Mouse (Mus musculus) kidney, adult 8-10 months (tissue): ENCODE results near the gene Zfand2a.

Source experiments
- DNase-seq, 2 experiments: peaks; one replicate each; pipeline ENCODE4 v3.0.0; 2022

Gene Zfand2a

GRCm38 (mm10) chr5:139464874-139465273, 19.5 kb downstream of the Zfand2a start:
- DNase-seq, result no peak

DNA sequence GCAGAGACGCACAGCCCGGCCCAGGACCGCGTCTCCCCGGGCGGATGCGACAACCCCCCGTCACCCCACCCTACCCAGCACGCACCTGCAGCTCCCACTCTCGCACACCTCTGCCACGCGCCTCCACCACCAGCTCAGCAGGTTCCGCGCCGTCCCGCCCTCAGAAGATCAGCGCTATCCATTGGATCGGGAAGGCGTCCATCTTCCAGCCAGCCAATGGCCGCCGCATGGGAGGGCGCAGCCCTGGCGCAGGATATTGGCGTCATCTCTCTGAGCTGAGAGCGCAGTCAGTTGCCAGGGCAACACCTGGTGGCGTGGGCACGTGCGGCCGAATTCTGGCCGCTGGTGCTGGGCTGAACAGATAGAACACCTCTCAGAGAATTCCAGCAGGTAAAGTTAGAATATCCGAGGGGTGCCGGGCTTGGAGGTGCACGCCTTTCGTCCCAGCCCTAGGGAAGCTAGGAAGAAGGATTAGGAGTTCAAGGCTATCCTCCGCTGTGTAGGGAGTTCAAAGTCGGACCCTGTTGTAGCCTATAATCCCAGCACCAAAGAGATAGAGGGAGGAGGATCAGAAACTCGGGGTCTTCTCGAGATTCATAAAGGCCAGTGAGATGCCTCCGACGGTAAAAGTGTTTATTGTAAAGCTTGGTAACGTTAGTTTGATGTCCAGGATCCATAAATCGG, 23.8 kb downstream of the Zfand2a start, which contains the start of gene 3110082I17Rik:
TSS of gene 3110082I17Rik (minus strand) at position 144 of the 684 bp plus-strand sequence.
- peak; percentile 97 to 99 for DNase-seq

DNA sequence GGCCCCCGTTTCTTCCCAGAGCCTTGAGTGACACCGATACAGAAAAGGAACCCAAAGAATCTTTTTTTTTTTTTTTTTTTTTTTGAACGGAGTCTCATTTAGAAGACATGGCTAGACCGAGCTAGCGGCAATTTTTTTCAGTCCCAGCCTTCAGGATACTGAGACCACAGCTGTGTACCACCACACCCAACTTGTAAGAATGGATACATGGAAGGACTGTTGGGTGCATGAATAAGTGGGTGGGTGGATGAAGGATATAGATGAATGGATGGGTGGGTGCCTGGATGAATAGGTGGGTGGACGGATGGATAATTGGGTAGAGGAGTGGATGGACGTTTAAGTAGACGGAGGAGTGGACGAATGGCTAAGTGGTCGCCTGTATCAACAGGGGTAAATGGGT, 24.4 kb downstream of the Zfand2a start:
- DNase-seq, result no peak

DNA sequence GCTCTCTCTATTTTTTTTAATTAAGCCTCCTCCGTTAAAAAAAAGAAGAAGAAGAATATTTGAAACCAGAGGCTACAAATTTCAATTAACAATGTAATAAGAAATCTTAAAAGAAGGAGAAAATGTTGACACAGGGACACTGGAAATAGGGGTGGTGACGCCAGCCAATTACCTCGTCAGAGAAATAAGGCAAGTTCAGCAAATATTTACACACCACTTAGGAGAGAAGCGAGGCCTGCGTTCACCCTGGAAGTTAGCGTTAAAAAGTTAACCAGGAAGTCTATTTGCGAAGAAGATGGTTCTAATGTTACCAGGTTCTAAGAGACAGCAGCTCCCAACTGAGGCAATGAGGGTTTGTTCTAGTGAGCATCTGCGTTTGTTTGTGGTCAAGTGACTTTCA, 27.1 kb downstream of the Zfand2a start:
- DNase-seq, result no peak

- DNase-seq, result no peak
Measured at GRCm38 (mm10) chr5:139455166-139455565, 29.2 kb downstream of the Zfand2a start.

DNA sequence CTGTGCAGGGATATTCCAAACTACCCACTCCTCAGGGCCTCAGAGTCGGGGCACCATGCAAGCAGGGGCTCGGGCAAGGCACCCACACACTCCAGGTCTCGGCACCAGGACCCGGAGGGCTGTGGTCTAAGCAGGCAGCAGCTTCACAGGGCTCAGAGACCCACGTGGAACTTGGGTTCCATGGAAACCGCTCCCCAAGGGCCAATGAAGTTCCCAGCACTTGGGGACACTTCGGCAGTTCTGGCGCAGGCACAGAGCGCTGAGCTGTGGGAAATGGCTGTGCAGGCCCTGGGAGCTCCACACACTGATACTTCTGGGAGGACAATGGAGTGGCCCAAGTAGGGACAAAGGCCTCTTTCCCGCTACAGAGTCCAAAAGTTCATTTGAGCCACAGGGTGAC, 31.3 kb downstream of the Zfand2a start:
- no peak for DNase-seq

- DNase-seq, result no peak
Measured at GRCm38 (mm10) chr5:139449926-139450325, 34.4 kb downstream of the Zfand2a start.

DNA sequence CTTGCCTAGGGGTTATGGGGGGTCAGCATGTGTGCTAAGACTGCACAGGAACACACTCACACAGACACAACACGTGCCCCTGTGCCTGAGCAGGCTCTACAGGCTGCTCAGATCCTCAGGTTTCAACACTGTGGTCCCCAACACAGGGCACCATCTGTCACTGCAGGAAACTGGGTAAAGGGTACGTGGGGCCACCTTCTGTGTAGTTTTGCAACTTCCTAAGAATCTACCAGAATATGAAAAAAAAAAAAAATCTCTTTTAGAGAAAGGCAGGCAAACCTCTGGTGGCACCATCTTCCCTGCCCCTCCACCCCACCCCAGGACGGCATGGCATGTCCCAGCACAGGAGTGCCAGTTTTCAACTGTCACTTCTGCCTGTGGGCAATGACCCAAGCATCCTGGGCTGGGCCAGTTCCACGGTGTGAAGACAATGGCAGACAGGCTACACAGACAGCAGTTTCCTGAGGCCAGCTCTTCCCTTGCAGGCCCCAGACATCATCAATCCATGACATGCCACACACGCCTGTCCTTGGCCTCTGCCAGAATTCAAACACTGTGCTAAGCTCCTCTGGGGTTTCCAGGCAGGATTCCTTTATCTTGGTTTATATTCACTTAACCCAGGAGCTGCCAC, 35.1 kb downstream of the Zfand2a start:
- no peak for DNase-seq

DNA sequence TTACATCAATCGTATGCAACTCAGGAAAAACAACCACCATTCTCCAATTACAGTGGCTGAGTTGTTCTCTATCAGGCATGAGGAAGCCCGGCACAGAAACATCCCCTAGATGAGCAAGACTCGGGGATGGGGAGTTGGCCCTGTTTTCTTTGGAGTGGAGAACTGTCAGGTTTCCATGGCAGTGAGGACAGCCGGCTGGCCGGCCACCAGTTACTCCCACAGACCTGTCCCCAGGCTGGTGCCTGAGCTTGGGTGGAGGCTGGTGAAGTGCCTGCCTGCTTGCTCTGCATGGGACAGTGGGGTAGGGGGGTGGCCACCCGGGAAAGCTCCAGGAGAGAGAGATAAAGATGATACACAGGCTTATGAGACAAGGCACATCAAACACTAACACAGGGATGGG, 36.3 kb downstream of the Zfand2a start:
- DNase-seq, result no peak

DNA sequence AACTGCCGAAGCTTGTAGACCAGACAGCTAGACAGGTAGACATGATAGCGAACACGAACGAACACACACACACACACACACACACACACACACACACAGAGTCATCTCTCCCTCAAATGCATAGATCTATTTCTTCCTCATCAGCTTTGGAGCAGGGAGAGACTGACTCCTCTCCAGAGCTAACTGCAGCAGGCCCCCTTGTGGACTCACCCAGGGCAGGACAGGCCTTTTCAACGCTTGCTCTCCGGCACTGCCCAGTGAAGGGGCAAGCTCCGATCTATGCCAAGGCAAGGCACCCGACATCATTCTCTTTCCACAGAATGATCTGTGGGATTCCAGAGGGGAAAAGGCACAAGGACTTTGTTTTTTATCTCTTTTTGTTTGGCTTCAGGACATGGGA, 39.1 kb downstream of the Zfand2a start:
- no peak for DNase-seq

GRCm38 (mm10) chr5:139442962-139443361, 41.4 kb downstream of the Zfand2a start:
- DNase-seq, result no peak

- no peak for DNase-seq
Measured at GRCm38 (mm10) chr5:139442428-139442827, 41.9 kb downstream of the Zfand2a start.

DNA sequence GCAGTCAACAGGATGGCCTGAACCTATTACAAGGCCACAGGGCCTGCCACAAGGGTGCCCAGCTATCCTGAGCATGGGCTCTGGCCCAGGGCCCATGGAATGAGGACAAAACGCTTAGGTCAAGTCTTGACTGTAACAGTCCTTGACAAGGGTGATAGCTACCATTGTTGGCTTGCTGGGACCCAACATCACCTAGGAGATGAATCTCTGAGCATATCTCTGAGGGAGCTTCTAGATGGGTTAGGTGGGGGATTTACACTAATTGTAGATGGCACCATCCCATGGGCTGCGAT, 42.7 kb downstream of the Zfand2a start:
- no peak for DNase-seq

DNA sequence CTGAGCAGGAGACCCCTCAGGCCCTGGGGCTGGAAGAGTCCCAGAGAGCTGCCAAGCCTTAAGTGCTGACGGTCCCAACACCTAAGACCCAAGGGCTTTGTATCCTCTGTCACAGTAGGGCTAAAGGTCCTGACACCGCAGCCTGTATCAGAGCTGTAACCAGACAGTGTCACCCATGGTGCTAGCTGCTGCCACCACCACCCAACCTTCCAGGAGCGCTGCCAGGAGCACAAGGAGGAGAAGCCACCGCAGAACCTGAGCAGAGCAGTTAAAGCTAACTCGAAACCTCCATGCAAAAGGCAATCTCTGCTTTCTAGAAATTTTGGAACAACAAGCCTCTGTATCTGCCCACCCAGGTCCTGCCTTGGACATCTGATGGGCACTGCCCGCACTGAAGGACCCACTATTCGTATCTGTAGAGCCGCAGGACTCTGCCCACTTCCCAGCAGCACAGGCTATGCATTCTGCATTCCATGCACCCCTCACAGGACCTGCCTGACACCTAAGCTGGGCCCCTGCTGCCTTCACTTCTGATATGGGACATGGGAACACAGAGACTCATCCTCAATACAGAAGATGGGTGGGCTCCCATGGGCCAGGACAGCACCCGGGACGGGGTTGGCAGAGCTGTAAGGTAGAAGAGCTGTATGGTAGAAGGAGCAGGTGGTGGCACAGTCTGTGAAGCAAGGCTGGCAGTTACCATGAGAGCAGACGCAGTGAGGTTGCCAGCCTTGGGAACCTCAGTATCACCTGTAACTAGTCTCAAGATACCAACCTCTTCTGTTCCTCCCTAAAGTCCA, 43.2 kb downstream of the Zfand2a start:
- DNase-seq, result no peak

GRCm38 (mm10) chr5:139440451-139440850, 43.9 kb downstream of the Zfand2a start:
- DNase-seq, result no peak

DNA sequence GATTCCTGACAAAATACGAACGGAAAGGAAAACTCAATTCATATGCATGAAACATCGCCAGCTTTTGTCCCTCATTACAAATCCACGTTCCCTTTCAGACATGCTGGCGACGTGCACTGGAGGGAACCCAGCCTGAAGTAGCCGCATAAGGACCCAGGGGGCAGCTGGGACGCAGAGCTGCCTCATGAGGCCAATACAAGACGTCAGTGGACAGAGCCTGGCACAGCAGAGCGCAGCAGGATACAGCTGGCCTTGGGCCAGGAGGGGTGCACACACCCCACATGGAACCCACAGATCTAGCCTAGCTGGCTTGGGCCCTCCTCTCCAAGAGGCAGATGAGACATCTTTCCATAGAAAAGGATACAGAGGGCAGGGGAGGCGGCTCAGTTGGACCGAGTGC, 45.9 kb downstream of the Zfand2a start:
- no peak for DNase-seq

GRCm38 (mm10) chr5:139437769-139438168, 46.6 kb downstream of the Zfand2a start:
- DNase-seq, result no peak

DNA sequence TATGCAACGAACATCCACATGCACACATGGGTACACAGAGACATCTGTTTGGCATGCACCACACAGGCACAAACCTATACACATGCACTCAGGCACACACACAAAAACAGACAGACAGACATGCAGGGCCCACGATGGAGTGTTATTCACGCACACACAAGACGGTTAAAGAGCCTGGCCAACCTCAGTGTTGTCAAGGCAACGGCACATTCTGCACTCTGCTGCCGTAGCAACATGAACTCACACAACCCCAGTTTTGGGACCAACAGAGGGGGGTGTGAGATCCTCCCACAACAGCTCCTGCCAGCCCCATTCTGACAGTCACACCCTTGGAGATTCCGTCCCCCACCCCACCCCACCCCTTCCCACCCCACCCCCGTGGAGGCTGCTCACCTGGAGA, 49.4 kb downstream of the Zfand2a start:
- DNase-seq, result no peak

DNA sequence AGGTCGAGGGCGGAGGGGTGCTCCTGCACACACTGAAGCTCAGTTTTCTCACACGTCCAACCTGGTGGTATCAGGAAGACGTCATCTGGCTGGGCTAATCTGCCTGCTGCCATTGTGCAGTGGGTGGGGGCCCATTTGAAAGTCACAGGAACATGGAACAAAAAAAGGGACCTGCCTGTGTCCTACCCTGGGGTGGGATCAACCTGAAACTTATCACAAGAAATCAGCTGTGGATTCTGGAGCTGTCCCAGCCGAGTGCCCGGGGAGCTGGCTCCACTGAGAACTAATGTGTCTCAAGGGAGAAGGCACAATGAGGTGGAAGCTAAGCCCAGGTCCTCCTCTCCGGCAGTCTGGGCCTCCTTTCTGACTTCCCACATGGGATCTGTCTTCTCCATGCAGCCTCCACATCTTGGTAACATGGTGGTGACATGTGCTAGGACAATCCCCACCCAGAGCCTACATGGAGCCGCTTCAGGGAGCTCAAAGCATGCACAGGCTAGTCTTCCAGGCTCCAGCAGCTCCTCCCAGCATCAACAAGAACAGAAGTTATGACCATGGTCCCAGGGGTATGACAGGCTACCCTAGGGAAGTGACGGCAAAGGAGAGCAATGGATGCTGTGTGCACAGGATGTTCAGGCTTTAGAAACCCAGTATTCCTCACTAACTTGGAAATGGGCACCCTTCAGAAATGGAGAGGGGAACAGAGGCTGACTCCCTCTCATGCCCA, 50.3 kb downstream of the Zfand2a start:
- no peak for DNase-seq

- no peak for DNase-seq
Measured at GRCm38 (mm10) chr5:139432747-139433508, 51.4 kb downstream of the Zfand2a start.

GRCm38 (mm10) chr5:139432333-139432732, 52.0 kb downstream of the Zfand2a start:
- no peak for DNase-seq

- peak in 1 of 2 experiments; percentile 60 for DNase-seq
Measured at GRCm38 (mm10) chr5:139429818-139430341, 54.5 kb downstream of the Zfand2a start.
